ENCODE assay signal across 9 mouse cellular contexts in the genomic region with DNA sequence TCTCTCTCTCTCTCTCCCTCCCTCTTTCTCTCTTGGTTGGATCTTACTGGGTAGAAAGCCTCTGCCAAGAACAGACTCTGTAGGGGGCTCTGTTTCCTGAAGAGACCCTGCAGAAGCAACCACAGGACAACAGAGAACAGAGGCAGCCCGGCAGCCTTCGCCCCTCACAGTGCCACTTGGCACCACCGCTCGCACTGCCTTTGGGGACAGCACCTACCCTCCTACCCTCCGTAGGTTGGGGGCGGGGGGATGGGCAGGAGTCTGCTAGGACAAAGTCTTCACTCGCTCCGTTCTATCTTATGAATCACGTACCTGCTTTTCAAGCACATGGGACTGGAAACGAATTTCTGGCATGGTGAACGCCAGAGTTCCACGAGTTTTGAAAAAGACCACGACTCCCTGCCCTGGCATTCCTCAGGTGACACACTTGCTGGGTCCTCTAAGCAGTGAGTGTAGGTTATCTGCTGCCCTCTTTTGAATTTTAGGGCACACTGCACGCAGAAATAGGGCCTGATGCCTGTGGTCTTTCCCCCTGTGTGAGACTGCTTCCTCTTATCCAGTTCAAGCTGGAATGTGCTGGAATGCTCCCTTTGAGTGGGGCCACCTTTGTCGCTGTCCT. TPM values are rescaled to one million over a fixed set of nuclear protein-coding genes. Genes with fewer than 3 reads are reported as not detected.
DNase-seq lines count a peak whose midpoint lies in the region; ATAC-seq and TF ChIP-seq lines count a peak whose summit lies in the region.
"Had no signal": no experiment of that assay in that cellular context is flagged by ENCODE, and none has a peak within 500 bp of the region (broad histone marks: within the 10 kb centered on the region; RNA-seq: fewer than 3 reads in every experiment).

No protein-coding gene starts in this region.

- H3K79me2 ChIP-seq in heart, adult 2 months (replicated peaks; ENCODE audit: control insufficient read depth, insufficient read depth, low read length): no peaks in the 10 kb centered on the region

- no peak overlapping the region for H3K27ac ChIP-seq in heart, adult 2 months
- no peak overlapping the region for H3K27ac ChIP-seq in embryonic facial prominence, embryonic 15.5 days (replicated peaks)
- no peak overlapping the region for H3K27ac ChIP-seq in heart, postnatal 0 days (ENCODE audit: low read depth)
- no peak overlapping the region for H3K27ac ChIP-seq in liver, embryonic 14.5 days
- no peak overlapping the region for H3K27ac ChIP-seq in olfactory bulb, adult 2 months (ENCODE audit: insufficient read depth, low read depth, low read length)

- no peak overlapping the region for H3K9ac ChIP-seq in heart, adult 2 months (ENCODE audit: low read depth, low read length)
- no peak overlapping the region for H3K9ac ChIP-seq in embryonic facial prominence, embryonic 15.5 days
- H3K9ac ChIP-seq in heart, postnatal 0 days (replicated peaks; ENCODE audit: low read depth, low read length): no peak overlapping the region
- H3K9ac ChIP-seq in liver, embryonic 14.5 days (replicated peaks): no peak overlapping the region

- no peak for ATAC-seq in embryonic facial prominence, embryonic 15.5 days (ENCODE audit: insufficient number of reproducible peaks, low FRiP score, low TSS enrichment, low read depth)
- peak; percentile 84 for ATAC-seq in heart, postnatal 0 days (ENCODE audit: insufficient read depth, low read depth)
- ATAC-seq in liver, embryonic 14.5 days (ENCODE audit: insufficient read depth): no peak
- ATAC-seq in erythroblast, adult 5-6 weeks (replicated peaks; ENCODE audit: low FRiP score, poor library complexity, severe bottlenecking): no peak

- TF ChIP-seq POLR2A in heart, adult 2 months (IDR thresholded peaks at IDR 0.05; ENCODE audit: insufficient read depth, low read depth, low read length): no peak
- no peak for TF ChIP-seq POLR2A in olfactory bulb, adult 2 months (IDR thresholded peaks at IDR 0.05; ENCODE audit: insufficient read depth, low read depth, low read length)

- H3K4me1 ChIP-seq in heart, adult 2 months (ENCODE audit: control insufficient read depth, insufficient read depth, low read length): no peaks in the 10 kb centered on the region; the same call in 1 of the 2 replicates
- peaks cover 5% of the 10 kb centered on the region for H3K4me1 ChIP-seq in embryonic facial prominence, embryonic 15.5 days
- H3K4me1 ChIP-seq in heart, postnatal 0 days (ENCODE audit: control insufficient read depth, insufficient read depth): no peaks in the 10 kb centered on the region
- no peaks in the 10 kb centered on the region for H3K4me1 ChIP-seq in liver, embryonic 14.5 days (replicated peaks; ENCODE audit: control insufficient read depth in 2 of 2, insufficient read depth in 2 of 2, low read length in 1 of 2)
- no peaks in the 10 kb centered on the region for H3K4me1 ChIP-seq in olfactory bulb, adult 2 months (ENCODE audit: control insufficient read depth, insufficient read depth, low read length)

- peak overlapping the region; percentile 65 for H3K4me2 ChIP-seq in embryonic facial prominence, embryonic 15.5 days (replicated peaks)
- H3K4me2 ChIP-seq in heart, postnatal 0 days (ENCODE audit: low read depth, low read length): peak overlapping the region; percentile 50
- H3K4me2 ChIP-seq in liver, embryonic 14.5 days (ENCODE audit: low read depth): no peak overlapping the region

- 0 out of 2 replicates have a peak overlapping the region, but pooled peaks have one; percentile 18 for H3K4me3 ChIP-seq in heart, adult 2 months
- H3K4me3 ChIP-seq in embryonic facial prominence, embryonic 15.5 days (replicated peaks): peak overlapping the region; percentile 35
- peak overlapping the region; percentile 18 for H3K4me3 ChIP-seq in heart, postnatal 0 days (ENCODE audit: low read depth, low read length)
- H3K4me3 ChIP-seq in liver, embryonic 14.5 days (ENCODE audit: insufficient read depth in 1 of 2, low read depth in 2 of 2, low read length in 2 of 2): no peak overlapping the region
- H3K4me3 ChIP-seq in olfactory bulb, adult 2 months (ENCODE audit: insufficient read depth, low read depth, low read length): 0 out of 2 replicates have a peak overlapping the region, but pooled peaks have one; percentile 8

- H3K9me3 ChIP-seq in embryonic facial prominence, embryonic 15.5 days (replicated peaks): no peaks in the 10 kb centered on the region
- H3K9me3 ChIP-seq in heart, postnatal 0 days (replicated peaks; ENCODE audit: control insufficient read depth, low read length): no peaks in the 10 kb centered on the region
- H3K9me3 ChIP-seq in liver, embryonic 14.5 days (ENCODE audit: control insufficient read depth, low read length): no peaks in the 10 kb centered on the region

- no peaks in the 10 kb centered on the region for H3K36me3 ChIP-seq in heart, adult 2 months (ENCODE audit: control insufficient read depth, insufficient read depth, low read length)
- H3K36me3 ChIP-seq in embryonic facial prominence, embryonic 15.5 days: no peaks in the 10 kb centered on the region
- H3K36me3 ChIP-seq in heart, postnatal 0 days (replicated peaks; ENCODE audit: control insufficient read depth, insufficient read depth, low read length): no peaks in the 10 kb centered on the region
- H3K36me3 ChIP-seq in liver, embryonic 14.5 days (replicated peaks; ENCODE audit: control insufficient read depth, insufficient read depth, low read depth): no peaks in the 10 kb centered on the region

- intact Hi-C loops in heart, adult 2 months (cut with DNase I): loop anchor here (1.0 to 5.0 kb wide), 4 partner anchors 36 to 925 kb away; no protein-coding TSS in a partner anchor

- no peaks in the 10 kb centered on the region for H3K27me3 ChIP-seq in heart, adult 2 months (ENCODE audit: control insufficient read depth, insufficient read depth, low read length)
- no peaks in the 10 kb centered on the region for H3K27me3 ChIP-seq in embryonic facial prominence, embryonic 15.5 days
- no peaks in the 10 kb centered on the region for H3K27me3 ChIP-seq in heart, postnatal 0 days (ENCODE audit: control insufficient read depth, insufficient read depth, low read length)
- no peaks in the 10 kb centered on the region for H3K27me3 ChIP-seq in liver, embryonic 14.5 days (ENCODE audit: control insufficient read depth, insufficient read depth, low read length)
- H3K27me3 ChIP-seq: CH12.LX had no signal

- peak; percentile 91 for TF ChIP-seq CTCF in heart, adult 2 months (IDR thresholded peaks at IDR 0.05)
- peak; percentile 81 for TF ChIP-seq CTCF in heart, postnatal 0 days (IDR thresholded peaks at IDR 0.05; ENCODE audit: low read depth)
- peak; percentile 44; the same call in 1 of the 2 replicates for TF ChIP-seq CTCF in liver, embryonic 14.5 days (IDR thresholded peaks at IDR 0.05; ENCODE audit: low read depth)
- peak; percentile 4; the same call in 1 of the 2 replicates for TF ChIP-seq CTCF in olfactory bulb, adult 2 months (IDR thresholded peaks at IDR 0.05; ENCODE audit: insufficient read depth, low read depth, low read length)

- 6% methylated on average over 15 of the region's 15 CpGs for WGBS in heart, adult 2 months
- 2% methylated on average over 15 of the region's 15 CpGs for WGBS in embryonic facial prominence, embryonic 15.5 days
- WGBS in heart, postnatal 0 days: 4% methylated on average over 15 of the region's 15 CpGs
- WGBS in liver, embryonic 14.5 days (ENCODE audit: insufficient replicate concordance): 6% methylated on average over 15 of the region's 15 CpGs
- 3% methylated on average over 15 of the region's 15 CpGs for WGBS in olfactory bulb, adult 2 months

- DNase-seq in heart, adult 2 months: peak; percentile 23 to 50
- no peak for DNase-seq in heart, adult 11 months
- DNase-seq in heart, postnatal 0 days (ENCODE audit: low spot score): peak; percentile 57
- DNase-seq in kidney, postnatal 36 days: peak; percentile 60 to 70
- DNase-seq in liver, embryonic 14.5 days (ENCODE audit: low read depth in 3 of 3, low spot score in 3 of 3): no peak

- 0 out of 2 replicates have a peak, but pooled peaks have one; percentile 52 for TF ChIP-seq EP300 in heart, adult 2 months (IDR thresholded peaks at IDR 0.05; ENCODE audit: insufficient read depth, low read depth, low read length)
- TF ChIP-seq EP300 in heart, postnatal 0 days (IDR thresholded peaks at IDR 0.05; ENCODE audit: low read depth): no peak
- TF ChIP-seq EP300 in liver, embryonic 14.5 days (IDR thresholded peaks at IDR 0.05; ENCODE audit: low read depth): no peak

RNA-seq across cellular contexts. Expression of a gene that starts 12.5 kb away (rescaled TPM):
- under 1 TPM; 0.76 to 0.77 TPM for total RNA-seq in heart, adult 2 months (2021)
- polyA plus RNA-seq in heart, adult 2 months (2012; rRNA removed): 0.41 and 0.78 TPM in 2 replicates
- 18.8 and 20.3 TPM in 2 replicates for polyA plus RNA-seq in embryonic facial prominence, embryonic 15.5 days (2015; fragmentation: Nextera tagmentation; extraction: Ambion mirVana)
- total RNA-seq in heart, postnatal 0 days (2014; rRNA removed; ENCODE audit: low replicate concordance): 1.9 and 3.5 TPM in 2 replicates
- 1.3 and 1.4 TPM in 2 replicates for polyA plus RNA-seq in heart, postnatal 0 days (2015; fragmentation: Nextera tagmentation; extraction: Ambion mirVana)
- polyA plus RNA-seq in liver, embryonic 14.5 days (2012; rRNA removed): 0.15 and 0.16 TPM in 2 replicates
- 0.10 and 0.13 TPM in 2 replicates for polyA plus RNA-seq in liver, embryonic 14.5 days (2014; fragmentation: Nextera tagmentation; extraction: Ambion mirVana)
- polyA plus RNA-seq in olfactory bulb, adult 2 months (2012; ENCODE audit: insufficient read depth, insufficient read length, low replicate concordance, missing spikeins): 105 TPM in 1 of 2 replicates, not detected in the other
- total RNA-seq in erythroblast, adult 5-6 weeks (2015; ENCODE audit: low replicate concordance): not detected in 2 replicates
- total RNA-seq in erythroblast, adult 5-6 weeks (2017; ENCODE audit: low replicate concordance): 0.51 TPM in 1 of 2 replicates, not detected in the other
- total RNA-seq: CH12.LX had no signal

Comparison
In these comparisons a context has a peak if more than half of its experiments do, and no peak if none do; other contexts are left out.
1. DNase-seq: peak in heart, adult 2 months (2 of 2), heart, postnatal 0 days (single experiment) and kidney, postnatal 36 days (2 of 2); none in heart, adult 11 months (single experiment) and liver, embryonic 14.5 days (0 of 3).
2. H3K4me3 ChIP-seq: peak in heart, adult 2 months (single experiment), embryonic facial prominence, embryonic 15.5 days (single experiment), heart, postnatal 0 days (single experiment) and olfactory bulb, adult 2 months (single experiment); none in liver, embryonic 14.5 days (0 of 2).
3. CTCF ChIP-seq: peak in every context shown above with its lines; median percentile 91 in heart, adult 2 months; 81 in heart, postnatal 0 days; 44 in liver, embryonic 14.5 days; 4 in olfactory bulb, adult 2 months.